Comparison of ENCODE assay signal across 7 mouse cellular contexts in genomic region chr6:87790779-87791480, GRCm38 (mm10). TPM values are rescaled to one million over a fixed set of nuclear protein-coding genes. Genes with fewer than 3 reads are reported as not detected.
DNase-seq lines count a peak whose midpoint lies in the region; ATAC-seq lines count a peak whose summit lies in the region.

No protein-coding gene starts in this region.

- ATAC-seq in inflammation-experienced regulatory T-cells, adult 6 months: no peak

- DNase-seq in 416B (ENCODE audit: low read depth): peak; percentile 81
- peak; percentile 37 to 42 for DNase-seq in B cell, adult 2 months
- peak; percentile 35 for DNase-seq in kidney, adult 9 months
- DNase-seq in lung, postnatal 4 days: peak; percentile 41 to 46
- DNase-seq in urinary bladder, postnatal 36 days (ENCODE audit: low spot score in 2 of 2): no peak
- DNase-seq in embryo, embryonic 10.5 days (ENCODE audit: low spot score): no peak

RNA-seq across cellular contexts. Expression of gene Gp9, which starts 13.1 kb away (rescaled TPM):
- polyA plus RNA-seq in inflammation-experienced regulatory T-cells, adult 6 months (2017; shearing (Covaris generic)): under 1 TPM in 1 of 3 experiments, not detected in 2; 0.41 TPM

RNA-seq across cellular contexts. Expression of gene Rab43, which starts 21.0 kb away (rescaled TPM):
- polyA plus RNA-seq in inflammation-experienced regulatory T-cells, adult 6 months (2017; shearing (Covaris generic)): 10 to 100 TPM; 11.1 to 18.7 (median 15.7) TPM

RNA-seq across cellular contexts. Expression of gene Gm45140, which starts 44.7 kb away (rescaled TPM):
- polyA plus RNA-seq in inflammation-experienced regulatory T-cells, adult 6 months (2017; shearing (Covaris generic)): 1 to 10 TPM; 3.6 to 6.6 (median 4.6) TPM

RNA-seq across cellular contexts. Expression of gene Isy1, which starts 47.7 kb away (rescaled TPM):
- polyA plus RNA-seq in inflammation-experienced regulatory T-cells, adult 6 months (2017; shearing (Covaris generic)): 100 to 1,000 TPM in 1 of 3 experiments, 10 to 100 TPM in 2; 84.1 to 102 (median 98.9) TPM

RNA-seq across cellular contexts. Expression of gene Cnbp, which starts 60.0 kb away (rescaled TPM):
- 1,000 to 10,000 TPM in 2 of 3 experiments, 100 to 1,000 TPM in 1; 888 to 1,186 (median 1,089) TPM for polyA plus RNA-seq in inflammation-experienced regulatory T-cells, adult 6 months (2017; shearing (Covaris generic))

Comparison
In these comparisons a context has a peak if more than half of its experiments do, and no peak if none do; other contexts are left out.
1. DNase-seq: peak in 416B (single experiment), B cell, adult 2 months (2 of 2), kidney, adult 9 months (single experiment) and lung, postnatal 4 days (2 of 2); none in urinary bladder, postnatal 36 days (0 of 2) and embryo, embryonic 10.5 days (single experiment).